Mouse (Mus musculus) kidney, adult 2 months (tissue): Measurements from ENCODE around the gene Dpy19l1. TPM values are rescaled to one million over a fixed set of nuclear protein-coding genes. Genes with fewer than 3 reads are reported as not detected.
A peak's percentile ranks its signal among the peaks of the same experiment; 100 is the strongest.

ENCODE experiments used
- DNase-seq: peaks from one replicate; pipeline ENCODE4 v3.0.0; 2021
- H3K27ac ChIP-seq: fragments of 200-500 bp; 2 replicates; pipeline ENCODE4 v1.5.1; 2012; ENCODE audit warnings: low read depth, low read length, control low read depth, inconsistent platforms; ENCODE audit not compliant: insufficient read depth
- H3K27me3 ChIP-seq: fragments of 200-500 bp; replicated peaks from 2 replicates; pipeline ENCODE4 v1.6.1; 2012; ENCODE audit warnings: mild to moderate bottlenecking, moderate library complexity, low read length, inconsistent platforms; ENCODE audit not compliant: control insufficient read depth, insufficient read depth
- H3K36me3 ChIP-seq: fragments of 200-500 bp; 2 replicates; pipeline ENCODE4 v1.6.1; 2012; ENCODE audit warnings: mild to moderate bottlenecking, moderate library complexity, low read length, inconsistent platforms; ENCODE audit not compliant: control insufficient read depth, insufficient read depth
- H3K4me1 ChIP-seq: fragments of 200-500 bp; 2 replicates; pipeline ENCODE4 v1.6.1; 2011; ENCODE audit warnings: low read length; ENCODE audit not compliant: control insufficient read depth, insufficient read depth
- H3K4me3 ChIP-seq: fragments of 200-500 bp; 2 replicates; pipeline ENCODE4 v1.5.1; 2011; ENCODE audit warnings: mild to moderate bottlenecking, low read depth, low read length, control low read depth; ENCODE audit not compliant: insufficient read depth
- CTCF ChIP-seq: fragments of 200-500 bp; conservative IDR thresholded peaks from 2 replicates; pipeline ENCODE4 v1.5.1; 2011; ENCODE audit warnings: low read depth, mild to moderate bottlenecking, control low read depth, low read length, moderate library complexity, mixed read lengths; ENCODE audit not compliant: insufficient read depth, insufficient read length
- POLR2A ChIP-seq: fragments of 200-500 bp; IDR thresholded peaks from one replicate; pipeline ENCODE4 v1.6.1; 2011; ENCODE audit warnings: low read depth, low read length, control low read depth
- WGBS: fragments of 180-500 bp; shearing (Covaris S2); methylation state at CpG from one replicate; pipeline ENCODE4 v1.1.7; 2018; 5-methylcytosine and 5-hydroxymethylcytosine counted together
- polyA plus RNA-seq: library from polyadenylated mRNA; depleted of rRNA; stranded (reverse); fragments of >200 nt; gene quantifications from 2 replicates; pipeline ENCODE4 v1.2.3, GENCODE M21; 2012

The Dpy19l1 gene
- polyA plus RNA-seq, 1 experiment = 5.5 TPM

GRCm38 (mm10) chr9:24511371-24512120 lies 8.6 kb upstream of the Dpy19l1 start:
- 81% methylated on average over 4 of the region's 4 CpGs for WGBS
- H3K36me3 ChIP-seq = no peaks in the 10 kb centered on the region
- H3K27ac ChIP-seq = no peak overlapping the region
- H3K4me3 ChIP-seq = no peak overlapping the region
- TF ChIP-seq CTCF (no peak), POLR2A (no peak)
- no peak for DNase-seq
- no peaks in the 10 kb centered on the region for H3K4me1 ChIP-seq
- no peaks in the 10 kb centered on the region for H3K27me3 ChIP-seq

- Histone ChIP-seq H3K4me3 (no peak overlapping the region), H3K36me3 (no peaks in the 10 kb centered on the region), H3K27ac (no peak overlapping the region), H3K27me3 (no peaks in the 10 kb centered on the region), H3K4me1 (no peaks in the 10 kb centered on the region; the same call in 1 of the 2 replicates)
- 75% methylated on average over 4 of the region's 4 CpGs for whole genome bisulfite sequencing
- DNase-seq = no peak
- TF ChIP-seq CTCF = no peak
Measured at GRCm38 (mm10) chr9:24508880-24509279, 5.9 kb upstream of the Dpy19l1 start.

GRCm38 (mm10) chr9:24506510-24506909 lies 3.6 kb upstream of the Dpy19l1 start:
- no peak overlapping the region for H3K27ac ChIP-seq
- no peak overlapping the region for H3K4me3 ChIP-seq
- H3K4me1 ChIP-seq = no peaks in the 10 kb centered on the region; the same call in 1 of the 2 replicates
- no peak for DNase-seq
- H3K36me3 ChIP-seq = no peaks in the 10 kb centered on the region
- TF ChIP-seq POLR2A (no peak), CTCF (no peak)
- H3K27me3 ChIP-seq = no peaks in the 10 kb centered on the region

- WGBS = 60% methylated on average over 5 of the region's 5 CpGs
- Histone ChIP-seq H3K27me3 (no peaks in the 10 kb centered on the region), H3K4me1 (no peaks in the 10 kb centered on the region; the same call in 1 of the 2 replicates), H3K27ac (no peak overlapping the region), H3K36me3 (no peaks in the 10 kb centered on the region), H3K4me3 (no peak overlapping the region)
- peak; percentile 16 for DNase-seq
- TF ChIP-seq CTCF (no peak), POLR2A (no peak)
Measured at GRCm38 (mm10) chr9:24505017-24505763, 2.2 kb upstream of the Dpy19l1 start.

- Histone ChIP-seq H3K4me1 (no peaks in the 10 kb centered on the region; the same call in 1 of the 2 replicates), H3K27me3 (no peaks in the 10 kb centered on the region), H3K4me3 (no peak overlapping the region), H3K27ac (no peak overlapping the region), H3K36me3 (no peaks in the 10 kb centered on the region)
- TF ChIP-seq CTCF = no peak
- TF ChIP-seq POLR2A = no peak
- no peak for DNase-seq
- 69% methylated on average over 2 of the region's 2 CpGs for WGBS
Measured at GRCm38 (mm10) chr9:24504381-24504780, 1.4 kb upstream of the Dpy19l1 start.

- no peaks in the 10 kb centered on the region; the same call in 1 of the 2 replicates for H3K4me1 ChIP-seq
- H3K36me3 ChIP-seq = no peaks in the 10 kb centered on the region
- no peak for TF ChIP-seq CTCF
- no peak for TF ChIP-seq POLR2A
- H3K4me3 ChIP-seq = peak overlapping the region; percentile 83; the same call in 1 of the 2 replicates
- WGBS = 4% methylated on average over 5 of the region's 5 CpGs
- H3K27ac ChIP-seq = no peak overlapping the region
- peak; percentile 34 for DNase-seq
- no peaks in the 10 kb centered on the region for H3K27me3 ChIP-seq
Measured at GRCm38 (mm10) chr9:24503858-24504219, 899 bp upstream of the Dpy19l1 start.

- TF ChIP-seq POLR2A (no peak), CTCF (0 out of 2 replicates have a peak, but pooled peaks have one; percentile 13)
- no peaks in the 10 kb centered on the region; the same call in 1 of the 2 replicates for H3K4me1 ChIP-seq
- H3K27ac ChIP-seq = no peak overlapping the region
- no peaks in the 10 kb centered on the region for H3K36me3 ChIP-seq
- H3K27me3 ChIP-seq = no peaks in the 10 kb centered on the region
- peak overlapping the region; percentile 83 for H3K4me3 ChIP-seq
- 2% methylated on average over 48 of the region's 48 CpGs for WGBS
- peak; percentile 64 for DNase-seq
Measured at GRCm38 (mm10) chr9:24502571-24503004, 352 bp downstream of the Dpy19l1 start.
